Mouse (Mus musculus) bone marrow, adult 2 months (tissue): ENCODE results near the gene Pnpla5. TPM values are rescaled to one million over a fixed set of nuclear protein-coding genes. Genes with fewer than 3 reads are reported as not detected.

Experiments used
- H3K27ac ChIP-seq: fragments of 200-500 bp; 2 replicates; pipeline ENCODE4 v1.5.1; 2012; ENCODE audit warnings: low read depth, mild to moderate bottlenecking, control low read depth, inconsistent platforms, low read length; ENCODE audit not compliant: control insufficient read depth, poor library complexity, insufficient read depth
- H3K4me1 ChIP-seq: fragments of 200-500 bp; 2 replicates; pipeline ENCODE4 v1.6.1; 2011; ENCODE audit warnings: low read length; ENCODE audit not compliant: control insufficient read depth, insufficient read depth
- H3K4me3 ChIP-seq: fragments of 200-500 bp; replicated peaks from 2 replicates; pipeline ENCODE3; 2011; ENCODE audit warnings: mild to moderate bottlenecking, low read depth, low read length, control low read depth; ENCODE audit not compliant: control insufficient read depth
- CTCF ChIP-seq: fragments of 200-500 bp; IDR thresholded peaks from 2 replicates; pipeline ENCODE4 v1.5.1; 2011; ENCODE audit warnings: low read length, control low read depth; ENCODE audit not compliant: control insufficient read depth, insufficient read depth
- POLR2A ChIP-seq: fragments of 200-500 bp; IDR thresholded peaks from 2 replicates; pipeline ENCODE4 v1.6.1; 2011; ENCODE audit warnings: low read depth, mild to moderate bottlenecking, control low read depth, low read length, borderline replicate concordance; ENCODE audit not compliant: control insufficient read depth
- WGBS: fragments of 180-500 bp; shearing (Covaris S2); methylation state at CpG from one replicate; pipeline ENCODE4 v1.1.7; 2018; 5-methylcytosine and 5-hydroxymethylcytosine counted together
- polyA plus RNA-seq: library from polyadenylated mRNA; stranded (reverse); fragments of >200 nt; gene quantifications from 2 replicates; pipeline ENCODE4 v1.2.4, GENCODE M21; 2011; ENCODE audit warnings: low replicate concordance; ENCODE audit not compliant: missing spikeins, insufficient read depth, insufficient read length

Gene Pnpla5
- polyA plus RNA-seq, 1 experiment = not detected

GRCm38 (mm10) chr15:84156158-84156557, 33.2 kb upstream of the Pnpla5 start:
- no peak overlapping the region for H3K27ac ChIP-seq
- H3K4me1 ChIP-seq = no peaks in the 10 kb centered on the region
- H3K4me3 ChIP-seq = no peak overlapping the region
- 68% methylated on average over 2 of the region's 2 CpGs for WGBS
- TF ChIP-seq POLR2A = no peak
- no peak for TF ChIP-seq CTCF

GRCm38 (mm10) chr15:84140929-84141328, 18.0 kb upstream of the Pnpla5 start:
- Histone ChIP-seq H3K4me1 (peaks cover 4% of the 10 kb centered on the region; the same call in 1 of the 2 replicates), H3K27ac (no peak overlapping the region), H3K4me3 (no peak overlapping the region)
- WGBS = 80% methylated on average over 5 of the region's 5 CpGs
- TF ChIP-seq POLR2A (no peak), CTCF (no peak)

GRCm38 (mm10) chr15:84140109-84140508, 17.1 kb upstream of the Pnpla5 start:
- TF ChIP-seq POLR2A (no peak), CTCF (no peak)
- WGBS = 58% methylated on average over 3 of the region's 3 CpGs
- no peak overlapping the region for H3K27ac ChIP-seq
- H3K4me1 ChIP-seq = peaks cover 4% of the 10 kb centered on the region; the same call in 1 of the 2 replicates
- H3K4me3 ChIP-seq = no peak overlapping the region

- TF ChIP-seq POLR2A (no peak), CTCF (no peak)
- Histone ChIP-seq H3K4me3 (no peak overlapping the region), H3K4me1 (peaks cover 4% of the 10 kb centered on the region; the same call in 1 of the 2 replicates), H3K27ac (peak overlapping the region; percentile 3; the same call in 1 of the 2 replicates)
- WGBS = 41% methylated on average over 5 of the region's 5 CpGs
These were observed 16.6 kb upstream of the Pnpla5 start for GRCm38 (mm10) chr15:84139592-84140005.

GRCm38 (mm10) chr15:84136473-84137415, 13.8 kb upstream of the Pnpla5 start:
- Histone ChIP-seq H3K4me1 (peaks cover 4% of the 10 kb centered on the region; the same call in 1 of the 2 replicates), H3K4me3 (no peak overlapping the region), H3K27ac (no peak overlapping the region)
- TF ChIP-seq CTCF (no peak), POLR2A (no peak)
- 34% methylated on average over 12 of the region's 12 CpGs for WGBS

GRCm38 (mm10) chr15:84135472-84135871, 12.5 kb upstream of the Pnpla5 start:
- Histone ChIP-seq H3K27ac (no peak overlapping the region), H3K4me3 (no peak overlapping the region), H3K4me1 (peaks cover 3% of the 10 kb centered on the region; the same call in 1 of the 2 replicates)
- 79% methylated on average over 5 of the region's 5 CpGs for WGBS
- TF ChIP-seq POLR2A (no peak), CTCF (peak; percentile 65)

- Histone ChIP-seq H3K4me3 (no peak overlapping the region), H3K27ac (no peak overlapping the region), H3K4me1 (no peaks in the 10 kb centered on the region)
- 53% methylated on average over 4 of the region's 4 CpGs for WGBS
- TF ChIP-seq POLR2A = no peak
- TF ChIP-seq CTCF = no peak
These were observed 10.5 kb upstream of the Pnpla5 start for GRCm38 (mm10) chr15:84133440-84133839.

GRCm38 (mm10) chr15:84131971-84132370, 9.0 kb upstream of the Pnpla5 start:
- WGBS = 88% methylated on average over 7 of the region's 7 CpGs
- Histone ChIP-seq H3K27ac (no peak overlapping the region), H3K4me1 (no peaks in the 10 kb centered on the region), H3K4me3 (no peak overlapping the region)
- TF ChIP-seq CTCF = no peak
- no peak for TF ChIP-seq POLR2A
